Mouse (Mus musculus): ENCODE results near the gene Gp1ba. TPM values are rescaled to one million over a fixed set of nuclear protein-coding genes. Genes with fewer than 3 reads are reported as not detected.

Gene Gp1ba
- polyA plus RNA-seq, 1 experiment = 0.19 TPM

DNA sequence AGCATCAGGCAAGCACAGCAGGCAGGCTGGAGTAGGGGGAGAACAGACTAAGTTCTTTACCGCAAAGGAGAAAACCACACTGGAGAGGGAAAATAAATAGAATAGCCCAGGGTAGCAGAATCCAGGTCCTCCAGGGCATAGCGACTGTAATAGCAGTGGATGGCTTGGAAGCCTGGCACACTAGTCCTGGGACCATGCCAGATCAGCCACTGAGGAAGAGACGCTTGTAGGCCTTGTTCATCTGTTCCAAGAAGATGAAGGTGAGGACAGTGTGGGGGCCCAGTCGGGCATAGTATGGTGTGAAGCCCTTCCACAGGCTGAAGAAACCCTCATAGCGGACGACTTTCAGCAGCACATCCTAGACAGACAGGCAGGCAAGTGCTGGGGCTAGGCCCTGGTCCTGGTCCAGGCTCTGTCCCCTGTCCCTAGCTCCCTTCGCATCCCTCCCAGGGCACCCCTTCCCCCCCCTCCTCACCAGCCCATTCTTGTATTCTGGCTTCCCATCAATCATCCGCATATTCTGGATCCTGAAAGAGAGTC, 5.7 kb downstream of the Gp1ba start:
- H3K36me3 ChIP-seq (ENCODE audit: control insufficient read depth, insufficient read depth, low read length) = no peaks in the 10 kb centered on the region
- H3K27me3 ChIP-seq (ENCODE audit: control insufficient read depth, insufficient read depth, low read length) = no peaks in the 10 kb centered on the region
- no peak overlapping the region for H3K4me3 ChIP-seq (ENCODE audit: control insufficient read depth, low read depth, low read length)
- H3K27ac ChIP-seq (ENCODE audit: control insufficient read depth, insufficient read depth, low read depth, low read length) = no peak overlapping the region
- TF ChIP-seq CTCF (IDR thresholded peaks at IDR 0.05; ENCODE audit: control insufficient read depth, insufficient read depth, insufficient replicate concordance, low read depth, low read length) (no peak), POLR2A (IDR thresholded peaks at IDR 0.05; ENCODE audit: control insufficient read depth, low read depth, low read length) (no peak)
- H3K4me1 ChIP-seq (ENCODE audit: control insufficient read depth, insufficient read depth, low read length) = peaks cover 12% of the 10 kb centered on the region

DNA sequence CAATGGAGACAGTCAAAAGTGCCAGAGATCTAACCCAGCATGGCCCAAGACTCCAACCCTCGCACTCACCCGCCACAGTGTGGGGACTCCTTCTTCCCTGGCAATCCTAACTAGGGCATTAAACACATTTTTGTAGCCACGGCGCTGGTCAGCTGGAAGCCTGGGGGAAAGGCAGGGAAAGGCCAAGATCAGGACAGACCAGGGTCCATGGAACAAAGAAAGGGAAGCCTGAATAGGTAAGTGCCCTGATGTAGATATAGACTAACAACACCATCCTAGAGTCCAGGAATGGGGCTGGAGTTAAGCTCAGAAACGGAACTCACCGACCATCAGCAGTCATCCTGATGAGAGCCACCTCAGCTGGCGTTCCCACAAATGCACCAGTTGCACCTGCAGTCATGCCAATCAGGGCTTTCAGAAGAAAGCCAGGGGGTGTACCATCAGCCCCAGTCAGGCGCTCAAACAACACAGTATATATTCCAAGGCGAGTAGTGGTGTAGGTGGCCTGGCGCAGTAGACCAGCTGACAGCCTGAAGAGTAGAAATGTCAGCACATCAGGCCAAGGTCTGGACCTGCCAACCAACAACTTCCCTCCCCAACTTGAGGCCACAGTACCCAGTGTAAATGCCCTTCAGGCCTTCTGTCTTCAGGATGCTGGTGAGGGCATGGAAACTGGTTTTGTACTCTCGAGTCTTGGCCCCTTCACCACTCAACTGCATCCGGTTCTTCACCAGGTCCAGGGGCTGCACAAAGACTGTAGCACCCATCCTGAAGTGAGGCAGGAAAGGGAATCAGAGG, 6.7 kb downstream of the Gp1ba start:
- no peak overlapping the region for H3K4me3 ChIP-seq (ENCODE audit: control insufficient read depth, low read depth, low read length)
- H3K27ac ChIP-seq (ENCODE audit: control insufficient read depth, insufficient read depth, low read depth, low read length) = no peak overlapping the region
- no peaks in the 10 kb centered on the region for H3K27me3 ChIP-seq (ENCODE audit: control insufficient read depth, insufficient read depth, low read length)
- peaks cover 12% of the 10 kb centered on the region for H3K4me1 ChIP-seq (ENCODE audit: control insufficient read depth, insufficient read depth, low read length)
- TF ChIP-seq CTCF (IDR thresholded peaks at IDR 0.05; ENCODE audit: control insufficient read depth, insufficient read depth, insufficient replicate concordance, low read depth, low read length) = no peak
- TF ChIP-seq POLR2A (IDR thresholded peaks at IDR 0.05; ENCODE audit: control insufficient read depth, low read depth, low read length) = no peak
- no peaks in the 10 kb centered on the region for H3K36me3 ChIP-seq (ENCODE audit: control insufficient read depth, insufficient read depth, low read length)

DNA sequence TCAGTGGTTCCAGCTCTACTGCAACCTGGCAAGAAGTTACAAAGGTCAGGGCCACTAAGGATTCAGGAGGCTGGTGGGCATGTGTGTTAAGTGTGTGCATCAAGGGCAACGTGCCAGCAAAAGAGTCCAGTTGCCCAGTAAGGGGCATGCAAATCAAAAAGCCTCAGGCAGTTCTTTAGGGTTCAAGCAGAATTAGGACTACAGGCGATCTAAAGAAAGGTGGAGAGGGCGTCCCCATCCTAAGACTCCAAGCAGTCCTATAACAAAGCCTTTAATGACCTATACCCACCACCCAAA, 7.3 kb downstream of the Gp1ba start:
- peaks cover 12% of the 10 kb centered on the region for H3K4me1 ChIP-seq (ENCODE audit: control insufficient read depth, insufficient read depth, low read length)
- TF ChIP-seq POLR2A (IDR thresholded peaks at IDR 0.05; ENCODE audit: control insufficient read depth, low read depth, low read length) = no peak
- TF ChIP-seq CTCF (IDR thresholded peaks at IDR 0.05; ENCODE audit: control insufficient read depth, insufficient read depth, insufficient replicate concordance, low read depth, low read length) = no peak
- no peaks in the 10 kb centered on the region for H3K36me3 ChIP-seq (ENCODE audit: control insufficient read depth, insufficient read depth, low read length)
- peak overlapping the region; percentile 92 for H3K4me3 ChIP-seq (ENCODE audit: control insufficient read depth, low read depth, low read length)
- no peak overlapping the region; the same call in 1 of the 2 replicates for H3K27ac ChIP-seq (ENCODE audit: control insufficient read depth, insufficient read depth, low read depth, low read length)
- H3K27me3 ChIP-seq (ENCODE audit: control insufficient read depth, insufficient read depth, low read length) = no peaks in the 10 kb centered on the region

DNA sequence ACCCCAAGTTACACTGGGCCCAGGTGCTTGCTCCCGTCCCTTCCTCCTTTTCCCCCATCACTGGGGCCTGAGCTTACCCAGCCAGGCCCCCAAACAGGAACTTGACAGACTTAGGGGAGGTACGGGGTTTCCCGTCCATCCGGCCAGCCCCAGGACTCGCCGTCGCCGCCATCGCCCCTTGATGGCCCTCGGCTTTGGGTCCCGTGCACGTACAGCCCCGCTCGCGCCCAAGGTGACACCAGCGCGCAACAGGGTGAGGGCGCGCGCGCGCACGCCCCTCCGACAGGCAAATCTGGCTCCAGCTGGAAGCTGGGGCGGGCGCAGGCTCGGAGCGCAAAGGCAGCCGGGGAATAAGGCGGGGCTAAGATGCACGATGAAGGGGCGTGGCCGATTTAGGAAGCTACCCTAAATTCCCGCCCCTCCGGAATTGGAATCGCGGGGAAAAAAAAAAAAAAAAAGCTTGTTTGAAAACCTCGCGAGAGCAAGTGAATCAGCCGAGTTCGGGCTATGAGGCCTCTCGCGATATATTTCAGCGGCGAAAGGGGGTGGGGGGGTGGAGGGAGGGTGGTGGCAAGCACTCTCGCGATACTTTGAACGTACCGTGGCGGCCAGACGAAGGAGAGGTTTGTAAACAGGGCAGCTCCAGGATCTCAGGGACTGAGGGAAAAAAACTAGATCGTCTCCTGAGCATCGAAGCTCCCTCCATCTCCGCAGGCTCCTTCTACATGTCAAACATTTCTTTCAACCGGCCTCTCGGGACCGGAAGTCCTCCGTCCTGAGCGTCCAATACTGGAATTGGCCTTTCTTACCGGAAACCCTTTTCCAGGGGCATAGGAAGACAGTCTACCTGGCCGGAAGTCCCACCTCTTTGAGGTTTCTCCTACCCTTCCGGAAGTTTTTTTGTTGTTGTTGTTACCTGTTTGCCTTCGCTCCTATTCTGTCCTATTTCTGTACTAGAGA, 8.0 kb downstream of the Gp1ba start, which contains the start of the genes Rnf167 and Slc25a11:
Gene Rnf167, plus strand, starts transcription at position 545 of the 960 bp plus-strand sequence.
Gene Slc25a11, minus strand, starts transcription at position 789 of the 960 bp plus-strand sequence.
- TF ChIP-seq POLR2A (IDR thresholded peaks at IDR 0.05; ENCODE audit: control insufficient read depth, low read depth, low read length) = peak; percentile 69
- no peak for TF ChIP-seq CTCF (IDR thresholded peaks at IDR 0.05; ENCODE audit: control insufficient read depth, insufficient read depth, insufficient replicate concordance, low read depth, low read length)
- Histone ChIP-seq H3K4me3 (ENCODE audit: control insufficient read depth, low read depth, low read length) (peak within 1 kb of the TSS; percentile 98), H3K27me3 (ENCODE audit: control insufficient read depth, insufficient read depth, low read length) (no peaks in the 10 kb centered on the region), H3K4me1 (ENCODE audit: control insufficient read depth, insufficient read depth, low read length) (peaks cover 14% of the 10 kb centered on the region), H3K36me3 (ENCODE audit: control insufficient read depth, insufficient read depth, low read length) (no peaks in the 10 kb centered on the region; the same call in 1 of the 2 replicates), H3K27ac (ENCODE audit: control insufficient read depth, insufficient read depth, low read depth, low read length) (peak within 1 kb of the TSS; percentile 99)

DNA sequence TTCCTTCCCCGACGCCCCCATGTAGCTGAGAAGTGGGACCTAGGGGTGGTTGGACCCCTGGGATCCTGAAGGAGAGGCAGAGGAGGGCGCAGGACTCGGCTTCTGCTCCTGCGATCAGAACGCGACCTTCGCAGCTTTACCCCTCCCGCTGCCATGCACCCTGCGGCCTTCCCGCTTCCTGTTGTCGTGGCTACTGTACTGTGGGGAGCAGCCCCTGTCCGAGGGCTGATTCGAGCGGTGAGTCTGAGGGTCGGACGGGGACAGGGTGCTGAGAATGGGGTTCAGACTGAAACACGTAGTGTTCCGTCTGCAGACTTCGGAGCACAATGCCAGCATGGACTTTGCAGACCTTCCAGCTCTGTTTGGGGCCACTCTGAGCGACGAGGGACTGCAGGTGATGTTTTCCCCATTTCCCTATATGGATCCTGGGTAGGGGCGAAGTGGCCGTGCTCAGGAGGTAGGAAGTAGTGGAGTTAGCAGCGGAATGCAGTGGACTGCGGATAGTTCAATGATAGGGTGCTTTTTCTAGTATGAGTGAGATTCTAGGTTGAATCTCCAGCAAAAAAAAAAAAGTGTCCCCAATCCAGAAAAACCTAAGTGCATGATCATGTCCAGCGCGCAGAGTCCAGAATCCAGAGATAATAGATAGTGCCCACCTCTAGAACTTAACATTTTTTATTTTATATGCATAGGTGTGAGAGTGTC, 8.9 kb downstream of the Gp1ba start:
- H3K27ac ChIP-seq (ENCODE audit: control insufficient read depth, insufficient read depth, low read depth, low read length) = peak overlapping the region; percentile 99
- H3K4me1 ChIP-seq (ENCODE audit: control insufficient read depth, insufficient read depth, low read length) = peaks cover 18% of the 10 kb centered on the region
- H3K36me3 ChIP-seq (ENCODE audit: control insufficient read depth, insufficient read depth, low read length) = no peaks in the 10 kb centered on the region; the same call in 1 of the 2 replicates
- TF ChIP-seq CTCF (IDR thresholded peaks at IDR 0.05; ENCODE audit: control insufficient read depth, insufficient read depth, insufficient replicate concordance, low read depth, low read length) (no peak), POLR2A (IDR thresholded peaks at IDR 0.05; ENCODE audit: control insufficient read depth, low read depth, low read length) (no peak; the same call in 1 of the 2 replicates)
- no peaks in the 10 kb centered on the region for H3K27me3 ChIP-seq (ENCODE audit: control insufficient read depth, insufficient read depth, low read length)
- H3K4me3 ChIP-seq (ENCODE audit: control insufficient read depth, low read depth, low read length) = peak overlapping the region; percentile 98

DNA sequence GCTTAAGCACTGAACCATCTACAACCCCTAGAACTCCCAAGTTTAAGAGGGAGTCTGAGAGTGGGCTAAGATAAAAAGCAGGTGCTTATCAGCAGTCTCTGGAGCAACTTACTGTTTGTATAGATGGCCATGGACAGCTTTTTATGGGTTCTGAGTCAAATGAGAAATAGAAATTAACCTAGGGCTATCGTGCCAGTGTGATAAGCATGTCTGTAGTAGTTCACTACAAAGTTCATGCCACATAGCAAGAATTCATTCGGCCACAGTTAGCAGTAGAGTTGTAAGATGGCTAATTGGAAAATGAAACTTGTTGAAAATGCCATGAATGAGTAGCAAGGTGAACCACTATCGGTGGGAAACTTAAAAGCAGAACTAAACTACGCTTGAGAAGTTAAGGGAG, 9.6 kb downstream of the Gp1ba start:
- H3K4me1 ChIP-seq (ENCODE audit: control insufficient read depth, insufficient read depth, low read length) = peaks cover 19% of the 10 kb centered on the region
- H3K27me3 ChIP-seq (ENCODE audit: control insufficient read depth, insufficient read depth, low read length) = no peaks in the 10 kb centered on the region
- H3K4me3 ChIP-seq (ENCODE audit: control insufficient read depth, low read depth, low read length) = no peak overlapping the region
- no peak overlapping the region for H3K27ac ChIP-seq (ENCODE audit: control insufficient read depth, insufficient read depth, low read depth, low read length)
- TF ChIP-seq CTCF (IDR thresholded peaks at IDR 0.05; ENCODE audit: control insufficient read depth, insufficient read depth, insufficient replicate concordance, low read depth, low read length) (no peak), POLR2A (IDR thresholded peaks at IDR 0.05; ENCODE audit: control insufficient read depth, low read depth, low read length) (no peak)
- no peaks in the 10 kb centered on the region; the same call in 1 of the 2 replicates for H3K36me3 ChIP-seq (ENCODE audit: control insufficient read depth, insufficient read depth, low read length)

All from testis, adult 2 months (tissue).